Mouse (Mus musculus) c-Kit-positive CD71-positive TER-119-negative erythroid progenitor cells, embryonic 14.5 days (primary cell): ENCODE measurements around the gene Gm20388.

Source experiments
- DNase-seq: peaks from one replicate; pipeline ENCODE4 v3.0.0-alpha.2; 2013; ENCODE audit warnings: low read depth

Gm20388 gene

DNA sequence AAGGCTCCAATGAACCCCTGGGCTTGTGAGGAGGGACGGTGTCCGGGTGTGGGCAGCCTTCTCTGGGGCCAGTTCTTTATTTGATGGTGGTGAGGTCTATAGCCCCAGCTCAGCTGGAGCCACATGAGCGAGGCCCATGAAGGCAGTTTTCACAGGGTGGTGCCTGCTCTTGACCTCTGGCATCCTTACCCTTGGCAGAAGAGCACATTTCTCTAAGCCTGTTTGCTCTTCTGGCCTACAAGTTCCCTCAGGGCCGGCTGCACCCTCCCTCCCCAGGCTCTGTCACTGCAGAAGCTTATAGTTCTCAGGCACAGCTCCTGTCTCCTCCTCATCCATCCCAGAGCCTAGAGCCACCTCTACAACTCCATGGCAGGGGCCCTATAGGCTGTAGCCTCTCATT, 503.6 kb downstream of the Gm20388 start:
- DNase-seq, result no peak

DNA sequence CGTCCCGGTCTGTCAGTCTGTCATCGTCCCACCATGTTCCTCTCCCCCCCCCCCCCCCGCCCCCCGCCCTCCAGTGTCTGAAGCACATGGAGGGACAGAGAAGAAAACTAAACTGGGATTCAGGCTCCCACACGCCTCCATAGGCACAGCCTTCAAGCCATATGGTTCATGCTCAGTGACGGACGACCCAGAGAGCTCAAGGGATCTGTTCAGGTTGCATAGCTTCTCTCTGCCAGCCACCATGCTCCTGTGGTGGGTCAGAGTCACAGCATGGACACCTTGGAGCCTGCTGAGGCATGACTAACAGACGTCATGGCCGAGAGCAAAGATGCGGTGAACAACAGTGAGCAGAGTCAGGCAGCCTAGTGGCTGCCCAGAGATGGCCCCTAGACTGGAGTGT, 504.8 kb downstream of the Gm20388 start:
- no peak for DNase-seq

DNA sequence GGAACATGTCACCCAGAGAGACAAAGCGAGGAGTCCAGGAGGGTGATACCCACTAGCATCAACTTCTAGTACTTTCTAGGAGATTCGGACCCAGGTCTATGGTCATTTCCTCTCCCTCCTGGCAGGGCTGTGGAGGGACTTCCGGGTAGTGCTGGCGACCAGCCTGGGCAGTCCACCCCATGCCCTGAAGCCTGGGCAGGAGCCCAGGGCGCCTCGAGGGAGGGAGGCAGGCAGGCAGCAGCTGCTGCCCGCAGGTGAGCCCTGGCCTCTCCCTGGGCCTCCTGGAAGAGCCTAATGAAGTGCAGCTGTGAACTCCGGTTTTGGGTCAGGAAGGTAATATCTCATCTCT, 505.5 kb downstream of the Gm20388 start:
- no peak for DNase-seq

DNA sequence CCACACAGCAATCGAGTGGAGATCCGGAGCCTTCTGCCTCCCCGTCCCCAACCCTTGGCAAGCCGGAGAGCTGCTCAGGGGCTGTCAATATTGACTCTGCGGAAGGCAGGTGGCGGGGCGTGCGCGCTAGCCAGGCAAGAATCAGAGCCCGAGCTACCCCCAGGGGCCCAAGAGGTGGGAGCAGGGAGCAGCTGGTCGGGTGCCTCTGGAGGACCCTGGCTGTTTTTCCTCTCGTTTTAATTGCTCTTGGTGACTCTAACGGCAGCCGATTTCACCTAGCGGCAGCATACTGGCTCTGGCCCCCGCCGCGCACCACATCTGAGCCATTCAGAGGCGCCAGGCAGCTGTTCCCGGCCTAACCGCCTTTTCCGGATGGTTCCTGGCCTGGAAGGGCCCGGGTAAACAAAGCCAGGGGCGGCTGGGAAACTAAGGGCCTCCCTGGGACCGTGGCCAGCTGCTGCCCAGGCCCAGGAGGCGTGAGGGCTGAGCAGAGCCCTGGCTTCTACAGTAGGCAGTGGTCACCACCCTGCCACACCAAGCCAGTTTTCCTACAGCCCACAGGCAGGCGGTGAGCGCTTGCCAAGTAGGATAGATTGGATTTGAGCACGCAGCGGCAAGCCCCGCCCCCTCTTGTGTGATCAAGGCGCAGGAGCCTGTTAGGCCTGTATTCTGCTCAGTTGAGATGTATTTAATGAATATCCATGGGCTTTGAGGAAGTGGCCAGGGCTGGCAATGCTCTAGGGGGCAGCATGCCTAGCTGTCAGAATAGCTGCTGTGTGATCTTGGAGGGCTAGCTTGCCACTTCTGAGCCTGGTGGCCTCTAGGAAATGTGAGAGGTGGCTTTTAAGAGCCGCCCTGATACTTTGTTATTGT, 506.1 kb downstream of the Gm20388 start:
- DNase-seq, result no peak

DNA sequence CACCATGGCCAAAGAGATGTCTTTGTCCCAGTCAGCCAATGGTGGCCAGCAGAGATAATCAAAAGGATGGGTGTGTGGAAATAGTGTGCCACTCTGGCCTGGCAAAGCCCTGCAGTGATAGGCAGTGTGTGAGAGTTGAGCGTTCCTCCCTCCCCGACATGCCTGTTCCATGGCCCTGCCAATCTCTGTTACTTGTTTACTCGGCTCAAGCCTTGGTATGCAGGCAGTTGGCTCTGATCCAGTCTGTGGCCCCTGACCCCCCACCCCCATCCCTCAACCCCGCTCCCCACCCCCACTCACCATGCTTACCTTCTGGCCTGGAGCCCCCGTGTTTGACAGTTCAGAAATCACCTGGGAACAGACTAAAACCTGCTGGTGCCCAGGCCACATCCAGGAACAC, 507.5 kb downstream of the Gm20388 start:
- no peak for DNase-seq

DNA sequence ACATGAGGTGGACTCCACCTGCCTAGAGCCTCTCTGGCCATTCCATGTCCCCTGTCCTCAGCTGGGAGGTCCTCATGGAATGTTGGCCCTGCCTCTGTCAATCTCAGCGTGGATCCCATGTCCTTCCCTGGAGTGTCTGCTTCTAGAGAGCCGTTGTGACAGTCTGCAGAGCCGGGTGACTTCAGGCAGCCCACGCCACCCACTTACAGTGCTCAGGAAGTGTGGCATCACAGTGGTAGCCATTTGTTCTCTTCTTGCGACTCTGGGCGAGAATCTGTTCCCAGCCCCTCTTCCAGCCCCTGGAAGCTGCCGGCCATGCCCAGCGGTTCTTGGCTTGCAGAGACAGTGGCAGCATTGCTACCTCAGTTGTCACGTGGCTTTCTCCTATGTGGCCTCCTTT, 509.0 kb downstream of the Gm20388 start:
- DNase-seq, result no peak

DNA sequence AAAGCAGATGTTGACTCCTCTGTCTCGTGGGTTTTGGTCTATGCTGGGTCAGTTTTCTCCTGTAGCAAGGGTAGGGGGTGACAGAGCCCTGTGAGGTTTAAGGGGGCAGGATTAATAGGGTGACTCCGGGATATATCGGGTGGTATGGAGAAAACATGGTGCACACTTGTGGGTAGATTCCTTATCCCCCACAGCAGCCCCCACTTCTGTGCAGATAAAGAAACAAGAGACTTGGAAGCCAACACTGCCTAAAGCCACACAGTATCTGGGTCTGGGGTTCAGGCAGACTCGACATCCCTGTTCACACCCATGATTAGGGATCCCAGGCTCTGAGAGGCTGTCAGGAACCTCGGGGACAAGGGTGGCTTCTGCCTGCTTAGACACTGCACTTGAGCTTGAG, 509.6 kb downstream of the Gm20388 start:
- no peak for DNase-seq

DNA sequence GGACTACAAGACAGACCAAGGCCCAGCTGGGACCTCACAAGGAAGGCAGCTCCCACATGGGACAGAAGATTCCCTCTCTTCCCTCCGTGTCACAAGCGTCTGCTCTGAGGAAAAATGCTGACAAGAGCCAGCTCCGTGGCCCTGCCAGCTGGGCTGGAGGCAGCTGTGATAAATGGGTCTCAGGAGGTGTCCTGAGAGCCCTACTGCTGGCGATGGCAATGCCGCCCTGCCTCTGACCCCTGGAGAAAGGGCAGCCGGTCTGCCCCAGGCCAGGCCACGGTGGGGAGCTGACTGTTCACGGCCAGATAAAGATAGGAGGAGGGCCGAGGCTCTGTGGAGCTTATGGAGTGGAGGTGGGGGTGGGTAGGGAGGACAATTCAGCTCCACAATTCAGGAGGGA, 511.0 kb downstream of the Gm20388 start:
- no peak for DNase-seq

DNA sequence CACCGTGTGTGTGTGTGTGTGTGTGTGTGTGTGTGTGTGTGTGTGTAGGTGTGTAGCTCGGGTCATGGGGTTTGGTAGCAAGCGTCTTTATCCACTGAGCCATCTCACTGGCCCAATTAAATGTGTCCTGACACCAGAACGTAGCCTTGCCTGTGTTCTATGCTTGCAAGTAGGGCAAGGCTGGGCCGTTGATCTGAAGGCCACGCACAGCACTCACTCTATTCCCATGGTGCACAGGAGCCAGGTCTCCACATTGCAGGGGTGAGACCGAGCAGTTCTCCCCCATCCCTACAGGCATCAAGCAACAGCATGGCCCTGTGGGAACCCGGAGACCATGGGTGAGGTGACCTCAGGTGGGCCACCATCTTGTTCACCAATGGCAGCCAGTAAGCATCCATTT, 511.6 kb downstream of the Gm20388 start:
- DNase-seq, result no peak

DNA sequence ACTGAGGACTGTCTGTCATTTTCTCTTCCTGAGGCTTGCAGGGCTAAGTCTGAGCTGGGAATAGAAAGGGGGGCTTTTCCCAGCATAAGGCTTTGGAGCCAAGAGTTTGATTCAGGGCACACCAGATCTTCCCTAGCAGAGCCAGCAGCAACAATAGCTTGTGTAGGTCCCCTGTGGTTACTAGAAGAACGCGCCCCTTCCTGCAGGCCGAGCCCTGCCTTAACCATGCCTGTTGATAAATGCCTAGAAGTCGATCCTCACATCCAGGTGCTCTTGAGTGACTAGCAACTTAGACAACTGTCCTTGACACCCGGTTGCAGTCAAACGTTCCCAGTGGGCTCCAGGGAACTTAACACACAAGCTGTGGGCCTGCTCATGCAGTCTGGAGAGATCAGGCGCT, 512.9 kb downstream of the Gm20388 start:
- DNase-seq, result no peak

DNA sequence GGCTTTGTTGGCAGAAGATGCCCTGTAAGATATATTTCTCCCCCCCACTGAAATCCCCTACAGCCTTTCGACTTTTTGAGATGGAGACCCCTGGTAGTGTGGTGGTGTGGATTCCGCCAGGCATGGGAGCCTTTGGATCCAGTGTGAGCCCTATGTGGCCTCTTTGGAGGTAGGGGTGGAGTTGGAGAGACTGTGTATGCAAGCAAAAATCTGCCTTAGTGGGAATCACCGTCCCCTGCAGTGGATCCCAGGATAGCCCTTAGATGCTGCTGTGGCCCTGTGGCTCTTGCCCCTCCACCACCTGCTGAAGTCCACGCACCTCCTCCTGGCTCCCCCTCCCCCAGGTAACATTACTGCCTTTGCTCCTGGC, 514.2 kb downstream of the Gm20388 start:
- no peak for DNase-seq

DNA sequence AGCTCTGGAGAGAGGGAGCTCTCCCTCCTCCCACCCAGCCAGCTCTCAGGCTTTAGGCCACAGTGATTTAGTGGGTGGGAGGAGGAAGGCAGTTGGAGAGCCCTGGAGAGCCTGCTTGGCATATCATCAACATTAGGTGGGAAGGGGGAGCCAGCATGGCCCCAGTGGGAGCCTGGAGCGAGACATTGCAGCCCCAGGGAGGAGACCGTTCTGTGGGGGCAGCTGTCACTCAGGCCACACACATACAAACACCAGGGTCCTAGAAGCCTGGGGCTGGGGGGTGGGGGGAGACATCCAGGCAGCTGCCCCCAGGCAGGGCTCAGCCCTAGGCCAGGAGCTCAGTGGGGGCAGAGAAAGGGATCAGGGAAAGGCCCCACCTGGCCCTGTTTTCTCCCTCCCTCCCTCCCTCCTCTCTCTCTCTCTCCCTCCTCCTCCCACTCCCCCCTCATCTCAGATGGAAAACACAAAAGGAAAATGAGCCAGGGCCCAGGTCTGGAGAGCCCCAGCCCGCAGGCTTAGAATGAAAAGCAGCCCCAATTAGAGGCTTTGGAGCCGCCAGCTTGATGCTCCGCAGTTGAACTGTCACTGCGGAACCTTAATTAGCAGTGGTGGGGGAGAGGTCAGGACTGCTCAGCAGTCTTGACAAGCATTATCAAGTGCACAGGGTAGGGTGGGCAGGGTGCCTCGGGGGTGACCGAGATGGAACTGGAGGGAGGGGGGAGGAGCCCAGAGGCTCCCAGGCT, 514.7 kb downstream of the Gm20388 start:
- no peak for DNase-seq

DNA sequence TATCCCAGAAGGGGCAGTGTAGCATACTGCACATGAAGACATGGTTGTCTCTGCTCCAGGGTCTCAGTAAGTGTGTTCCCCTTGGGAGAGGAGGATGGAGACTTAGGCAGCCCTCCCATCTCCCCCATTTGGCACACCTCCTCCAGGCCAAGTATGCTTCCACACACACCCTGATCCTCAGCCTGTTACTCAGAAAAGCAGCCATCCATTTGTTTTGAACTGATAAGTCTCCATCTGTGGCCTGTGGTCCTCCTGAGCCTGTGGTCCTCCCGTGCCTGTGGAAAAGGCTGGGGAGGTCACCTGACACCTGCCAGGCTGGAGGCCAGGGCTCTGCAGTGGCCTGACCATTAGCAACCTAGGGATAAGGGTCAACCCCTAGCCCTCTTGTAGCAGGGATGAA, 515.5 kb downstream of the Gm20388 start:
- no peak for DNase-seq

DNA sequence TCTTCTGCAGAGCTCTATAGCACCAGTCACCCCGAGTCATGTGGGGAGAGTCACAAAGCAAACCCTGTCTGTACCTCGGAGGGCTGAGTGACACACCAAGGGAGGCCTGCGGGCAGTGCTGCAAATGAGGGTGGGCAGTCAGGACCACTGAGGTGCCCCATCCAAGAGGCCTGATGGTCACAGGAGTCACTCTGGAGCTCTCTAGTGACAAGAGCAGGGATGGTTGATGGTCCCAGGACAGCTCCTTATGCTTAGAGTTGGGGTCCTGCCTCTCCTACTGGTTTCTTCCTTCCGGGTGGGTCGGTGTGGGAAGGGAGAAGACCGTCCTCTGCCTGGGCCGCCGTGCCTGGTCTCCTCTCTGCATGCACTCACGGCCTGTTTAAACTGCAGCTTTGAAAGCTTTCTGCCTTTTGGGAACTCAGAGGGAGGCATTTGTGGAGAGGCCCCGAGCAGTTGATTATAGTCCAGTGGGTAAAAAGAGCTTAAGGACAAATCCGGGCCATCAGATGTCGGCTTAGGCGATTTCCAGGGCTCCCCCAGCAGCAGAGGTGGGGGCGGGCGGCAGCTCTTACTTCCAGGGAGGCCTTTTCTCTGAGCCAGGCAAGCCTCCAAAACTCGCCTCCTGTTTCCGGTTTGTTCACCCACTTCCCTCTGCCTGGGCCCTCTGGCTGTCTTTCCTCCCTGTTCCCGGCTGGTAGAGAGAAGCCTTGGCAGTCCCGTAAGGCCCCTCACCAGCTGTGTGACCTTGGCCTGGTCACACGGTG, 516.2 kb downstream of the Gm20388 start:
- DNase-seq, result no peak

DNA sequence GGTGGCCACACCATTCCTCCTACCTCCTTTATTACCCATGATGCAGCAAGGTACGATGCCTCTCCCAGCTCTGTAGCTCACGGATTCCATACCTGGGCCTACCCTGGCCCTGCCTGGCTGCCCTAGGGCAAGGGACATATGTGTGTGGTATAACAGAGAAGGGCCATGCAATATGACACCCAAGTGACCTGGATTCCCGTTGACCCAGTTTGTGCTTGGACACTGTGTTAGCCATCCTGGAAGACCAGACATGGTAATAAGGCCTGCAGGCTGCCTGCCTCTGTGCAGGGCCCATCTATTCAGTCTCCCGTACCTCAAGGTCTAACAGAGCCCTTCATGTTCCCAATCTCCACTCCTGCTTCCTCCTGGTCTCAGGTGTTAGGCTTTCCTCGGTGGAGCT, 517.9 kb downstream of the Gm20388 start:
- DNase-seq, result no peak

DNA sequence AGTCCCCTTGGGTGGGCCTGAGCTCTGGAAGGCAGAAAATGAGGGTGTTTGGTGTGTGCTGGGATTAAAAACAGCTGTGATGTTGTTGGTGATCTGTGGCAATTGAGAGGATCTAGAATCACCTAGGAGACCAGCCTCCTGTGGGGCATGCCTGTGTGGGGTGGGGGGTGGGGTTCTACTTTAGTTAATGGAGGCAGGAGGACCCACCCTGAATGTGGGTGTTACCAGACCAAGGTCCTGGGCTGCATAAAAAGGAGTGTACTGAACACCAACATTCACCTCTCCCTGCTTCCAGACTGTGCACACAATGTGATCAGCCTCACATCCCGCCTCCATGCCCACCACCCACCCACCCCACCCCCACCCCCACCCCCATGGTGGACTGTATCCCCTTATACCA, 518.5 kb downstream of the Gm20388 start:
- no peak for DNase-seq

DNA sequence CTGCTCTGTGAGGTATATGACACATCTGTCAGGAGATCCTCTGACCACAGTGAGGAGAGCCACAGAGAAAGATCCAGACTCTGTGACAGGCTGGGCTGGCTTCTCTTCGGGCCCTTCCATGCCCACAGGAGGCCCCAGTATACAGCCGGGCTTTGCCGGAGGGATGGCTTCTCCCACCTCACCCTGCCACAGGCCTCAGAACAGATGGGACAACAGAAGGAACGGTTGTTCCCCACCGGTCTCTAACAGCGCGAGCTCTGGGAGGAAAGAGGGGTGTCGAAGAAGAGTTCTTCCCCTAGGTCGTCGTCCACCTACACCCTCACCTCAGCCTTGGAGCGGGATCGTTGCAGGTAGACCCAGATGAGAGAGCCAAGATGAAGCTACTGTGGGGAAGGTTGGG, 520.4 kb downstream of the Gm20388 start:
- DNase-seq, result no peak

DNA sequence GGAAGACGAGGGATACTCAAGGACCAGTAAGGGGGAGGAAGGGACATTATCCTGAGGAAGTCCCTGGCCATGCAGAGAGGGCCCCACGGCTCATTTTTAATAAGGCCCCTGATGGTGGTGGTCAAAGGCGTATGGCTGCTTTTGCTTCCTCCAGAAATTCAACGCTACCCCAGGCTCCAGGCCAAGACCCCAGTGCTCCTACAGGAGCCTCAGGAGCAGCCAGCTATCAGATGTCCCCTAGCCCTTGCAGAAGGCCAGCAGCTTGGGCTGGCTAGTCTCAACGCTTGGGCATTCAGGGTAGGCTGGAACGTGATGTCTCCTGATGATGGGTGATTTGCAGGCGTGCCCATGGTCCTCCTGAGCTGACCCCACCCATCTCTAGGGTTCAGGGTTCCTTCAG, 521.8 kb downstream of the Gm20388 start:
- no peak for DNase-seq

DNA sequence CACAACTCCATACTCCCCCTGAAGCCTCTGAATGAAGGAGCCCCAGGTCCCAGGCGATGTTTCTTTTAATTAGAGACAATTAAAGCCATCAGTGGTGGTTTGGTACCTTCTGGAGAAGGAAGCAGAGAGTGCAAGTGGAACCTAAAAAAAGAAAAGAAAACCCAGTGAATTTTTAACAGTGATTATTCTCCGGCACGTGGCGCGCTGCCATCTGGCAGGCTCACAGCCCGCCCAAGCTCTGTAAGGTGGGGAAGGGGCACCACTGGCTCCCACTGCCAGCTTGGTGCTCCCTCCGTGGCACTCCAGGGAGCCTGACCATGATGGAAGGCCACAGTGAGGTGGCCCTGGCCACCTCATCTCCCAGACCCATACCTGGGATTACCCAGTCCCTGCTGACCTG, 522.5 kb downstream of the Gm20388 start:
- no peak for DNase-seq

DNA sequence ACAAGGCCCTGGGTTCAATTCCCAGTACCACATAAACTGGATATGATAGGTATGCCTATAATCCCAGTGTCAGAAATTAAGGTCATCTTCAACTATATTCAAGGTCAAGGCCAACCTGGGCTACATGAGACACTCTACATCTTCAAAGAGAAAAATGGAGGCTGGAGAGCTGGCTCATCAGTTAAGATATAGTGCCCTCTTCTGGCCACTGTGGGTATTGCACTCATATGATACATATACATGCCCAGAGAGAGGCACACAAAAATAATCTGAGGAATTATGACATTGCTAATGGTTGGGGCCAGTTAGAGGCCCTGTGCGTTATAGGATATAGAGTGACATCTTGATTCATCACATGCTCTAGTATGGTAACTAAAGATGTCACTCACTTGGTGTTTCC, 523.1 kb downstream of the Gm20388 start:
- no peak for DNase-seq

DNA sequence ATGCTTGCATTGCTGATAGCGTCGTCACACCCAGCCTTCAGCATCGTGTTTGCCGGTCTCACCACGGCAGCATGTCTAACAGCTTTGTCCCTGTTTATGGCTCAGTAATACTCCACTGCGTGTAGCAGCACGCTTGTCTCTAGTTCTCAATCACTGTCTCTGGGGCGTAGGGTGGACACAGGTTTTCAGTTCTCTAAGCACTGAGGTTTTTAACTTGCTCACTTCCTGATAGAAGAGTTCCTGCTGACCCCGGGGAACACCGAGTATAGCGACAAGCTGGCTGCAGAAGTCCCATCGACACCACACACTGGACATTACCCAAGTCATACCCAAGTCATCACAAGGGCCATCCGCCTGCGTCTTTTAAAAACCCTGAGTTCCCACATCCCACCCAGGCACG, 525.1 kb downstream of the Gm20388 start:
- no peak for DNase-seq

DNA sequence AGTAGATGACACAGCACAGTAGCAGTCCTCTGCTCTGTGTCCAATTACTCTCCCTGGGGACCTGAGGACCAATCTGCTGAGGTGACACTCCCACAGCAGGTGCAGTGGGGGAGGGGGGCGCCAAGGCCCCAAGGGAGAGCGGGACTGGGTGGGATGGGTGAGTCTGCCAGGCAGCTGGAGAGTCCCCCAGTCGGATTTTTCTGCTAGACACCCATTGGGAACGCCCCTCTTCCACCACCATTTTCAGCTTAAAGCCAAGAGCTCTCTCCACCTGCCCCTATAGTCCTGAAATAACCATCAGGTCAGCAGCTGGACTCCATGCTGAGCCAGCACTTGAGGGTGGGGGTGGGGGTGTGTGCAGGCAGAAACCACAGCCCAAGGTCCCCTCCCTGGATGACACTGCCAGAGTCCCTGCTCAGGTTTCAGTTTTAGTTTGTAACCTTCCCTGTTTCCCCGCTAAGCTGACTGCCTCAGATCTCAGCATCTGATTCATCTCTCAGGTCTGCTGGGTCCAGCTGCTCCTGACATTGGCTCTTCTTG, 525.9 kb downstream of the Gm20388 start:
- no peak for DNase-seq

DNA sequence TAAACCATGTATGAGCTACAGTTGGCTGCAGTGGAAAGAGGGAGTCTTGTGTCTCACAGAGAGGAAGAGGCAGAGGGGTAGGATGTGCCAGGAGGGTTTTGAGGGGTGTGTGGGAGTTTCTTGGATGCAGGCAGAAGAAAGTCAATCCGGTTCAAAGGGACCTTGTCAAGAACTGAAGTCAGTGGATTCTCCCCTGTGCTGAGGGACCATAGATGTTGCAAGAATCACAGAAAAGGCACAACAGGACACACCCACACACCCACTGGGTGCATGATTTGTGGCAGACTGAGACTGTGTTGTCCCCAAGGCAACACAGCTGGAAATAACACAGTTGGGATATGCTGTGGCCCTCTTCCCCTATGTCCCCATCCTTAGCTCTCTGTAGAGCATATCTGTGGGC, 526.6 kb downstream of the Gm20388 start:
- DNase-seq, result no peak
